Mouse (Mus musculus) yolk sac, embryonic 10.5 days (tissue): ENCODE results near the gene Pafah1b3.

ENCODE experiments used
- DNase-seq: peaks from one replicate; pipeline ENCODE4 v3.0.0-alpha.2; 2017; ENCODE audit warnings: low spot score

Gene Pafah1b3

DNA sequence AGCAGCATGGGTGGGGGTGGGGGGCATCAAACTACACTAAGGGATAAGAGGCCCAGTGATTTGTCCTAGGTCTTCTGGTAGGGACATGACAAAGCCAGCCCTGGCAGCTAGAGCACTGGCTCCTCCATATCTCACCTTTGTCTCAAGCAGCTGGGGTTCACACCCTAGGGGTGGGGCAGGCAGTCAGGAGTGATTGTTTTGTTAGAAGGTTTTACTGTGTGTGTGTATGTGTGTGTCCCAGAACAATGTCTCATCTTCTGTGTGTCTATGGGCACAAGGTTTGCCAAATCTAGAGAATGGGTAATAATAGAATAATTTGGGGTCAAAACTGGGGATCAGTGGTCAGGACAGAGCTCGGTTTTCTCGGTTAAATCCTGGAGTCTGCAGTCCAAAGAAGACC is 7.7 kb upstream of the Pafah1b3 start:
- no peak for DNase-seq

DNA sequence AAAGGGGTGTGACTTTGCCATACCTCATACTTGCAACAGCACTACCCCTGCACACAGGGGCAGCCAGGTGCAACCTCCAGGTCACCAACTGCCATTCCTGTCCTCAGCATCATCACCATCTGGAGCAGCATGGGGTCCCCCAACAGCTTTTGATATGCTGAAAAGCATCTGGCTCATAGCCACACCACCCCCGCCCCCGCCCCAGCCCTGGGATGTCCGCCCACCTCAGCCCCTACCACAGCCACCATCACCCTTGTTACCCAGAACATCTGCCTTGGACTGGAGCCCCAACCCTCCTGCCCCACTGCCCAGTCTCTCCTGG is 5.9 kb upstream of the Pafah1b3 start:
- no peak for DNase-seq

DNA sequence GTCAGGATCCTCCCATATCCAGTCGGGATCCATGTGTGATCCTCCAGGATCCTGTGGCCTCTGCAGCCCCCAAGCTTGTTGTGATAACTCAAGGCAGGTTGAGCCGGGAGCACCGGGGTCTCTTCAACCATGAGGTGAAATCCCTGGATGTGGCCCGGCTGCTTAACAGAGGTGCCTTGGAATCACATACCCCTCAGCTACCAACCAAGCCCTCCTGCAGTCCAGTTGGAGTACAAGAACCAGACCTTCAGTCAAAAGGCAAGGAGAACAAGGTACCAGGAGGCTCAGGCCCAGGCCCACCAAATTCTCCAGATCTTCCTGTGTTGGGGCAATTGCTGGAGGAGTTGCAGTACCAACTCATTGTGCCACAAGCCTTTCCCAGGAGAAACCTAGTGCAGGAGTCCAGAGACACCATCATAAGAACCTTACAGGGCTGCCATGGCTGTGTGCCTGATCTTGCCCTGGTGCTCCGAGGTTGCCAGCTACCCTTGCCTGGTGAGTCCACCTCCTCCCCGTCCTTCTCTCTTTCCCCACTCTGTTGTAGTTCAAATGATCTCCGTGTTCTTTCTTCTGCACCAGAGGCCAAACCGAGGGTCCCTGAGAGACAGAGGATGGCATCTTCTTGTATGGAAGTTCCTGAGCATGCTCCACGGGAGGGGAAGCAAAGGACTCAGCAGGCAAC is 5.4 kb upstream of the Pafah1b3 start:
- no peak for DNase-seq

DNA sequence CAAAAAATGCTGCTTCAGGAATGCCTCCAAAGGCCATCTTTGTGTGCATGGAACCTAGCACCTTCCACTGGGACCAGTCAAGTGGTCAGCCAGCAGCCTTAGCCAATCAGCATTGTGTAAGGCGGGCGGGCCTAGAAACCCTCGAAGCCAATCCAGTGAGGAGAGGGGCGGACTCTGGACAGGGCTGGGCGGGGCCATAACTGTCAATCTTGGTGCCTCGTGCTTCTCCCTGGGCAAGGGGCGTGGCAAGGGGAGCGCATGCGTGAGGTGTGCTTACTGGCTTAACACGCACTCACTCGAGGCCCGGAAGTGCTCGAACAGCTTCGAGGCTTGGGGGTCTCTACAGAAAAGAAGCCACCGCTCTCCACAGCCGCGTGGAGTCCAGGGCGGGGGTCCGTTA is 3.3 kb upstream of the Pafah1b3 start, which contains the start of gene Prr19:
Gene Prr19, plus strand, starts transcription at position 349 of the 400 bp plus-strand sequence.
- peak; percentile 50 for DNase-seq

DNA sequence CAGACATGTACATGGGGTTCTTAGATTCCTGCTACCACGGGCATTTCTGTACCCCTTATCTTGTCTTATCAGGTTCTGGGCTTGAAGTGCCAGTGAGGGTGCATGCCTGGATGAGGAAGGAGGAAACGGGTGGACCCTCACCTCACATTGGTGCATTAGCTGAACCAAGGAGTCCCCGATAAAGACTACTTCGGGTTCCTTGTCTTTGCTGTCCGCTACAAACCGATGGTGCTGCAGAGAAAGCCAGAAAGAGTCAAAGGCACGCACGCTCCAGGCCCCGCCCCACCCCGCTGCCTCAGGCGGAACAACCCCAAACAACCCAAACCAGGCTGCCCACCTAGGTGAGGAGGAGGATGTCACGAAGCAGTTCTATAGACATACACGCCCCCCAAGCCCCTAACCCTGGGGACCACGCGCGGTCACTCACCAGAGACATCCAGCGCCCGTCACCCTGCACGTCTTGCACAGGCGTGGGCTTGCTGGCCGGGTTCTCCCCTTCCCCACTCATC is 787 bp downstream of the Pafah1b3 start:
- DNase-seq, result no peak

DNA sequence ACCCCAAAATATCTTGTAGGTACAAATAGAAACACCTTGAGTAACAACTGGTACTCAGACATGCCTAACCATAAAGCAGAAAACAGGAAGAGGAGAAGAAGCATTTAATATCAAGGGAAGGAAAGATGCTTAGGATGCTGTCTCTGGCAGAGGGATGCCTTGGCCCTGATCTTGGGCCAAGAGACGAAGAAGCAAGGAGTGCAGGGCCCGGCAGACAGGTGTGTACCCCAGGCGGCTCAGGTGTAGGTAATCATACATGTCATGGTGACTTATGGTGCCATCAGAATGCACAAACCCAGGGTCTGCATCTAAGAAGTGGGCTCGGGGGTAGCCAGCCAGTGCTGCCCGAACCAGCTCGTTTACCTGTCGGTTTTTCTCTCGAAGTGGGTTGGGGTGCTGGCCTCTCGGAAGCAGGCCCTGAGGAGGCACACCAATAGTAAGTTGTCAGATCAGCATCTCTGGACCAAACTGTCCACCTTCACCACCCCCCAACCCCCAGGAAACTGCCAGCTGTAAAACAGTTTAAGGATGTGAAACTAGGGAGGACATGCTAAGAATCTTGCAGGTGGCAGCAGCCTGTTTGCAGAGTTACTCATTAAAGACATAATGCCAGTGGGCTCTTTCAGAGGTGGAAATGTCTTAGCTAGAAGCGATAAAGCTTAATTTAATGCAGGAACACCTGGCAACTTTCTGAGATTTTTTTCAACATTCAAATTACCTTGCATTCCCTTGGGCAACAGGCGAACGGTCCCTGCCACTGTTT is 2.6 kb downstream of the Pafah1b3 start:
- DNase-seq, result no peak

DNA sequence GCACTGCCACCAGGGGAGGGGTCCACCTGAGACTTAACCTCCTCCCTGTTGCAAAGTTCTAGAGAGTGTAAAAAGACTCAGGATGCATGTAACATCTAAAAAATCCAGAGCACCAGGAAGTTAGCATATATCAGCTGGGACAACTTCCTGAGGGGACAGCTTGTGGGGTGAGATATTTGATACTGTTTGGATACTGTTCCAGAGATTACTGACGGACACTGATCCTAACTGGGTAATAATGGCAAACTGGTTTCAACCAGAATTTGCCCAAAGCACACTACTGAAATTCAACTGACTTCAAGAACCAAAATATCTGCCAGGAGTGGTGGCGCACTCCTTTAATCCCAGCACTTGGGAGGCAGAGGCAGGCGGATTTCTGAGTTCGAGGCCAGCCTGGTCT is 3.3 kb downstream of the Pafah1b3 start:
- DNase-seq, result no peak

DNA sequence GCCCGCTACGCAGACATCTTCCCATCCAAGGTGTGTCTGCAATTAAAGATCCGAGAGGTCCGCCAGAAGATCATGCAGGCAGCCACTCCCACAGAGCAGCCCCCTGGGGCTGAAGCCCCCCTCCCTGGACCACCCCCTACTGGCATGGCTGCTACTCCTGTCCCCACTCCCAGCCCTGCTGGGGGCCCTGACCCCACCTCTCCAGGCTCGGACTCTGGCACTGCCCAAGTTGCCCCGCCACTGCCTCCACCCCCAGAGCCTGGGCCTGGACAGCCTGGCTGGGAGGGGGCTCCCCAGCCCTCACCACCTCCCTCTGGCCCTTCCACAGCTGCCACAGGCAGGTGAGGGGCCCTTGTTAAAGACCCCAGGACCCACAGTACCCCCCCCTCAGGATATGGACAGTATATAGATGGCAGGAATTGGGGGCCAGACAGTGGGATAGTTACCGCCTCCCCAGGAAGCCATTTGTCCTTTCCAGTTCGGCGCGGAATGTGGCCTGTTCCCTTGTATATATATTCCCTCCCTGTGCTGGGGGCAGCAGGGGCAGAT is 4.5 kb downstream of the Pafah1b3 start:
- no peak for DNase-seq

DNA sequence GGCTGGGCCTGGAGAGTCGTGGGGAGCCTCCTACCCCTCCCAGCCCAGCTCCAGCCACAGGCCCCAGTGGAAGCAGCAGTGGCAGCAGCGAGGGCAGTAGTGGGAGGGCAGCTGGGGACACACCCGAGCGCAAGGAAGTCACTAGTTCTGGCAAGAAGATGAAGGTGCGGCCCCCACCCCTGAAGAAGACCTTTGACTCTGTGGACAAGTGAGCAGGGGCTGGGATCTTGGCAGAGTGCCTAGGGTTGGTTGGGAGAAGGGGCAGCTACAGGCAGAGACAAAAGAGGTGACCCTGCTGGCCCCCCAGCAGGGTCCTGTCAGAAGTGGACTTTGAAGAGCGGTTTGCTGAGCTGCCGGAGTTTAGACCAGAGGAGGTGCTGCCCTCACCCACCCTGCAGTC is 5.7 kb downstream of the Pafah1b3 start:
- DNase-seq, result no peak

DNA sequence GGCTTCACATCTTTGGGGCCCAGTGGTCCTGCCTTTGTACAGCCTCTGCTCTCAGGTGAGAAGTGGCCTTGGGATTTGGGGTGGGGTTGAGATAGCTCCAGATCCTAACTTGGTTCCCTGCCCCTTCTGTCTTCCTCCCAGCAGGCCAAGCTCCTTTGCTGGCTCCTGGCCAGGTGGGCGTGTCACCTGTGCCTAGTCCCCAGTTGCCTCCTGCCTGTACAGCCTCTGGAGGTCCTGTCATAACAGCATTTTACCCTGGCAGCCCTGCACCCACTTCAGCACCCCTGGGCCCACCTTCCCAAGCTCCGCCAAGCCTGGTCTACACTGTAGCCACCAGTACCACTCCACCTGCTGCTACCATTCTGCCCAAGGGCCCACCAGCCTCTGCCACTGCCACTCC is 6.9 kb downstream of the Pafah1b3 start:
- no peak for DNase-seq

DNA sequence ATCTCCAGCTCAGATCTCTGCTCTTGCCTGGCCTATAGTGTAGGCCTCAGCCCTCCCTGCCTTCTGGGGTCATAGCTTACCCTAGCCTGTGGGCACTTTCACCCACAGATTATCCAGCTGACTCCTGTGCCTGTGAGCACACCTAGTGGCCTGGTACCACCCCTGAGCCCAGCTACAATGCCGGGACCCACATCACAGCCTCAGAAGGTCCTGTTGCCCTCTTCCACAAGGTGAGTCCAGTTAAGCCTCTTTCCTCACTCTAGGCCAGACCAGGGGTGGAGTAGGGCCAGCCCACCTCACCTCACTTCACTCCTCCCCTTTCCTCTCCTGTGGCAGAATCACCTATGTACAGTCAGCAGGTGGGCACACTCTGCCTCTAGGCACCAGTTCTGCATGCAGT is 7.3 kb downstream of the Pafah1b3 start:
- no peak for DNase-seq

DNA sequence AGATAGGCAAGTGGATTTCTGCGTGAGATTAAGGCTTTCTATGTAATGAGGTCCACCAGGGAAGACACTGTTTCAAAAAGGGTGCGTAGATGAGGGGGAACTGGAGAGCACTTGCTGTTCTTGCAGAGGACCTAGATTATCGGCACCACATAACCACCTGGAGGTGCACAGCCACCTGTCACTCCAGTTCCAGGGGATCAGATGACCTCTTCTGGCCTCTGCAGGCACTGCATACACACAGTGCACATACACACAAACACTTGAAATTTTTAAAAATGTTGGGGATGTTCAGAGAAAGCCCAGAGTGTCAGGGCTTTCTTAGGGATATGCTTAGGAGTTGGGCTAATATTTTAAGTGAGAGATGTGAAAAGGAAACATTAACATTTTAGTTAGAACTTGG is 7.9 kb downstream of the Pafah1b3 start:
- no peak for DNase-seq

DNA sequence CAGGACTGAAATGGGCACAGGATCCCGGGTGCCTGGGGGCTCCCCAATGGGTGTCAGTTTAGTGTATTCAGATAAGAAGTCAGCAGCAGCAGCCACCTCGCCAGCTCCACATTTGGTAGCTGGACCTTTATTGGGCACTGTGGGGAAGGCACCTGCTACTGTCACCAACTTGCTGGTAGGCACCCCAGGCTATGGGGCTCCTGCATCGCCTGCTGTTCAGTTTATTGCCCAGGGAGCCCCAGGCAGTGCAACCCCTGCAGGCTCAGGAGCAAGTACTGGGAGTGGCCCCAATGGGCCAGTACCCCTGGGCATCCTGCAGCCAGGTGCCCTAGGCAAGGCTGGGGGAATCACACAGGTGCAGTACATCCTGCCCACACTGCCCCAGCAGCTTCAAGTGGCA is 9.1 kb downstream of the Pafah1b3 start:
- no peak for DNase-seq

DNA sequence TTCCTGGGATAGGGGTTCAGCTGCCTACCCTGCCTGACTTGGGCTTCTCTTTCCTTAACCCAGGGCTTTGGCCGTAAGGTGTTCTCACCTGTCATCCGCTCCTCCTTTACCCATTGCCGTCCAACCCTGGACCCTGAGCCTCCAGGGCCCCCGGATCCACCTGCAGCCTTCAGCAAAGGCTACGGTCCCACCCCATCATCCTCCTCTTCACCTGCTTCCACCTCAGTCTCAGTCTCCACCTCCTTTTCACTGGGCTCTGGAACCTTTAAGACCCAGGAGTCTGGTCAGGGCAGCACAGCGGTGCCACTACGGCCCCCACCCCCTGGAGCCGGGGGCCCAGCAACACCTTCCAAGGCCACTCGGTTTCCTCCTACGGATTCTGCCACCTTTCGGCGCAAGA is 9.8 kb downstream of the Pafah1b3 start:
- no peak for DNase-seq

DNA sequence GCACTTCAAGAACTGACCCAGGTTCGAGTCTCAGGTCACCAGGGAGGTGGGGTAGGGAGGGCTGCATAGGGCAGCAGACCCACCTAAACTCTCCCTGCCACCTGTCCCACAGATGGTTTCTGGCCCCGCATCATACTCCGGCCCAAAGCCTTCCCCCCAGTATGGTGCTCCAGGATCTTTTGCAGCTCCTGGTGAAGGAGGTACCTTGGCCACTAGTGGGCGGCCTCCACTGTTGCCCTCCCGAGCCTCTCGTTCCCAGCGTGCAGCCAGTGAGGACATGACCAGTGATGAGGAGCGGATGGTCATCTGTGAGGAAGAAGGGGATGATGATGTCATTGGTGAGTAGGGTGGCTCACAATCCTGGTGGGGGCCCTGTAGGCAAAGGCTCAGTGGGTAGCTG is 10.8 kb downstream of the Pafah1b3 start:
- no peak for DNase-seq

DNA sequence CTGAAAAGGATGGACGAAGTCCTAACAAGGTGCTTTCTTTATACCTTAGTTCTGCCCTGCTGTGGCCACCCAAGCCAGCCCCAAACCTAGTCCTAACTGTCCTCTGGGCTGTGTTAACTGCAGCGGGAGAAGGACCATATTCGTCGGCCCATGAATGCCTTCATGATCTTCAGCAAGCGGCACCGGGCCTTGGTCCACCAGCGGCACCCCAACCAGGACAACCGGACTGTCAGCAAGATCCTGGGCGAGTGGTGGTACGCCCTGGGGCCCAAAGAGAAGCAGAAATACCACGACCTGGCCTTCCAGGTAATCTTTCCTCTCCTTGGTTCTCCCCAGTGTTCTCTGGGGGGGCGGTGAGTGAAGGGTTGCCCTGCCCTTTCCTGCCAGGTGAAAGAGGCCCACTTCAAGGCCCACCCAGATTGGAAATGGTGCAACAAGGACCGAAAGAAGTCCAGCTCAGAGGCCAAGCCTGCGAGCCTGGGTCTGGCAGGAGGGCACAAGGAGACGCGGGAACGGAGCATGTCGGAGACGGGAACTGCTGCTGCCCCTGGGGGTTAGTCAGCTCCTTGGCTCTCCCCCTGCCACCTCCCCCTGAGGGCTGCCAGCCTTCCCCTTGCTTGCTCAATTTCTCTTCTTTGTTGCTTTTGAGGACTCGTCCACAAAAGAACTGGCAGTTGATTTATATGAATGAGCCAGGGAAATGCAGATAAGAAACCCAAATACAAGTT is 12.1 kb downstream of the Pafah1b3 start:
- DNase-seq, result no peak

DNA sequence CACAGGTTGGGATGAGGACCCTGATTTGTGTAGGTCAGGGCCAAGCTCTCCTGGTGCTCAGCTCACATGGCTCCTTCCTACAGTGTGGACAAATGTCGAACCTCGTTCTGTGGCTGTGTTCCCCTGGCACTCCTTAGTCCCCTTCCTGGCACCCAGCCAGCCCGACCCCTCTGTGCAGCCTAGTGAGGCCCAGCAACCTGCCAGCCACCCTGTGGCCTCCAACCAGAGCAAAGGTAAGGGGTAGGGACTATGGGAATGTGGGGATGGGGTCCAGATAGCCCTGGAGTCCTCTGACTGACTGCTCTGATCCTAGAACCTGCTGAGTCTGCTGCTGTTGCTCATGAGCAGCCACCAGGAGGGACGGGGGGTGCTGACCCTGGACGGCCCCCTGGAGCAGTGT is 13.0 kb downstream of the Pafah1b3 start:
- no peak for DNase-seq

DNA sequence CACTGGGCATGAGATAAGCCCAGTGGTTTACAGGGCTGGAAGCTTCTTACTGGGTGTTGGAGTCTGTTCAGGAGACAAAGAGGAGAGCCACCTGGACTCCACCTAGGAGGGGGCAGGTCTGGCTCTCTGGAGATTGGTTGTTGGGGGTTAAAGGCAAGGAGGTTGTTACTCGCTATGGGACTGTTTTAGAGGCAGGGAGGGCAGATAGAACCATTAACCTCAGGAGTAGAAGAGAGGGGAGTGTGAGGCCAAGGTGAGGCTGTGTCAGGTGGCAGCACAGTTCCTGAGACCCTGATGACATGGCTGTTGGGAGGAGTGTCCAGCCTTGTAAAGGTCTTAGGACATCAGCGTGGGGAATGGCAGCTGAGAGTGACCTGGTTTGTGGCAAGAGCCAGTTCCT is 13.6 kb downstream of the Pafah1b3 start:
- DNase-seq, result no peak

DNA sequence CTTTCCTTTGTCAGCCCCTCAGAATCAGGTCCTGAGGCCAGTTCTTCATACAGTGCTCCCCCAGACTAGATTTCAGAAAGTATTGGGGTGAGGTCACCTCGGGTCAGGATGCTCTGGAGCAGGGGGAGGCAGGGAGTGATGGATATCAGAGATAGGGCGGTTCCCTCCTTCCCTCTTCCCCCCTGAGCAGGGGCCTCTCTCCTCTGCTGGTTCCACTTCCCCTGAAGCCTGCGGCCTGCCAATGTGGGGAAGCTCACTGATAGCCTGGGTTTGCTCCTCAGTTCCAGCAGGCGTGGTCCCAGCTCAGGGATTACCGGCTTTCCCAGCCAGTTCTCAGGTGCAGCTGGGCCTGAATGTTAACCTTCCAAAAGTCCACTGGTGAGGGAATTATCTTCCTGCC is 14.1 kb downstream of the Pafah1b3 start:
- no peak for DNase-seq

DNA sequence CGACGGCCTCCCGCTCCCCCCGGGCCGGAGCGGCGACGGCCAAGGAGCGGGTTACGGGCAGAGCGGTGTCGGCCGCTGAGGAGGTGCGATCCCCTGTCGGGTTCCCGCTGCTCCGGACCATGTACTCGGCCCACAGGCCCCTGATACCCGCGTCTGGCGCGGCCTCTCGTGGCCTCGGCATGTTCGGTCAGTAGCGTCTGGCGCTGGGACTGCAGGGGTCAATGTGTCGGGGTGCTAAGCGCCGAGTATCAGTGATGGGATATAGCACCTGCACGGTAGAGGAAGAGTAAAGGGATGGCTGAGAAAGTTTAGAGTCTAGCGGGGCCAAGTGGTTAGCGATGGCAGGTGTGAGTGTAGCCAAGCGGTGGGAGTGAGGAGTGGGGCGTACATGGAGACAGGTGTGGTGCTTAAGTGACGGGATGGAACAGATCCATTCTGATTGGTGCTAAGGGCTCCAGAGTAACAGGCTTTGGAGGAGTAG is 15.0 kb downstream of the Pafah1b3 start:
- DNase-seq, result peak; percentile 71

DNA sequence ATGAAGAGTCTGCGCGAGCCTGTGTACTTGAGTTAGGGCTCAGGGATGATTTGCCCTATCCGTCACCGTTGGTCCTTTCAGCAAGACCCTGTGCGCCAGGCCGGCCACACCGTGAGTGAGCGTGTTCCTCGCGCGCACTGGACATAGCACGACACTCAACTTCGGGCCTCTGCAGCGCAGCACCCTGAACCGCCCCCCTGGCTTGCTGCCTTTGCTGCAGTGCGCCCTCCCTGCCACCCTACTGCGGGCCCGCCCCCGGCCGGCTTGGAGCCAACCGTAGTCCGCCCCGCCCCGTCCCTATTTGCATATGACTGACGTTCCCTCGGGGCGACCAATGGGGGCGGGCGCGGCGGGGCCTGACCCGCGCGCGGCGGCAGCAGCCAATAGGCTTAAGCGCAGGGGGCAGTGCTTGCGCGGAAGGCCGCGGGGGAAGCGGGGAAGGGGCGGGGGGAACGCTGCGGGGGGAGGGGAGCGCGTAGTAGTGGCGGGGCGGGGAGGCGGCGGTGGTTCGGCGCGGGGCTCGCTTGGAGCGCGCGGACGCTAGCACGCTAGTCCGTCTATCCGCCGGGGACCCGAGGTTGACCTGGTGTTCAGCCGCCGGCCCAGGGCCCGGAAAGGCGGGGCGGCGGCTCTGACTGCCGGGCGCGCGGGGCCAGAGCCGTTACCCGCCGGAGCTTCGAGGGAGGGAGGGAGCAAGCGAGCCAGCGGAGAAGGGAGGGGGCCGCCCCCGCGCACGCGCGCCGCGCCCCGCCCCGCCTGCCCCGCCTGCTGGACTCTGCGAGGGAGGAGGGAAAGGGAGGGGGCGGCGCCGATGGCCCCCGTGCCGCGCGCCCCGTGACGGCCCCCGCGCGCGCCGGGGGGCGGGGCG is 15.8 kb downstream of the Pafah1b3 start:
- peak; percentile 98 for DNase-seq
